Mouse (Mus musculus) megakaryocyte, embryonic 14.5 days (primary cell): ENCODE data around the gene Slc38a6.

Experiments used
- FLI1 ChIP-seq: IDR thresholded peaks from 2 replicates; pipeline ENCODE4 v1.6.1; 2012; ENCODE audit warnings: low read length, inconsistent platforms, mixed read lengths
- GATA1 ChIP-seq: IDR thresholded peaks from 3 replicates; pipeline ENCODE4 v1.6.1; 2012; ENCODE audit warnings: mixed read lengths, low read length, inconsistent platforms, borderline replicate concordance

- no peak for TF ChIP-seq FLI1
- TF ChIP-seq GATA1: no peak
These were observed 84.6 kb downstream of the Slc38a6 start for GRCm38 (mm10) chr12:73371132-73371531.
